Mouse (Mus musculus) MEL (cell line): ENCODE measurements at regions not wholly inside any gene's neighbourhood (a gene's known extent, or its start where the extent isn't known, plus 50 kb on each side); places are given as distances from the start of the nearest gene placed in this dataset.

Experiments used
- MAFK ChIP-seq: IDR thresholded peaks from 2 replicates; pipeline ENCODE4 v1.6.1; 2011; ENCODE audit warnings: low read depth, mild to moderate bottlenecking, low read length, improper control_type of control experiment, borderline replicate concordance
- POLR2AphosphoS5 ChIP-seq: IDR thresholded peaks from 2 replicates; pipeline ENCODE4 v1.6.1; 2012; ENCODE audit warnings: low read depth, borderline replicate concordance, mild to moderate bottlenecking, inconsistent platforms, low read length, moderate library complexity, mixed read lengths
- SIN3A ChIP-seq: IDR thresholded peaks from 2 replicates; pipeline ENCODE4 v1.6.1; 2012; ENCODE audit warnings: low read length, improper control_type of control experiment, inconsistent platforms
- UBTF ChIP-seq: IDR thresholded peaks from 2 replicates; pipeline ENCODE4 v1.6.1; 2012; ENCODE audit warnings: low read depth, mild to moderate bottlenecking, inconsistent platforms, low read length, improper control_type of control experiment, moderate library complexity, borderline replicate concordance; ENCODE audit not compliant: insufficient read depth

DNA sequence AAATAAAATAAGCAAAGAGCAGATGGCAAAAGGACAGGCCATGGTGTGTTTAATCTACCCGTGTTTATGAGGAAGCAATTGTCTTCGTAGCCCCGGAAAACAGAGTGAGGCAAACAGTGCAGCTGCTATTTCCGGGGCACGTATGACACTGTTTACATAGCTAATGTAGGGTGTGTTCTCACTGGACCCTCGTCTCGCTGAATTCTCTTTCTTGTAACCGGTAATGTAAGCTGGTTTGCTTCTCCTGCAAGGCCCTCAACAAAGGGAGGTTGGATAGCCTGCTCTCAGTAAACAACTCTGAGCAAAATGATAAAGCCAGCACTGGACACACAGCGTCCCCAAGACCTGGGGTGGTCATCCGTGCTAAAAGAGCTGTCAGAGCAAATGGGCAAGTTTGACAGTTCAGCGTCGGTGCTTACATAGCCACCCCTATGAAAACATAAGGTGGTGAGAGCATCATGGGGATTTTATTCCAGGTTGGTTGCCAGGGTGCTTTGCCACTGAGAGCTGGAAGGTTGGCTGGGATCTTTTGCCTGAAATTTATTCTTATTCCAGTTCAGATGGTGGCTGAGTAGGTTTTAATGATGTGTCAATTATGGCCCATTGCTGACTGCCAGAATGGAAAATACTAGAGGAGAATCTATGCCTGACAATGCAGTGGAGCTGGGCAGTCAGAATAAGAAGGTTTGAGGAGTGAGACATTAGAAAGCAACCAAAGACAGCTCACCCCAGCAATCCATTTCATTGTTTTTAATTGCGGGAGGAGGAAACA, 483.8 kb upstream of the Fam92a start:
- TF ChIP-seq UBTF = no peak
- no peak for TF ChIP-seq SIN3A
- TF ChIP-seq POLR2AphosphoS5 = no peak
- TF ChIP-seq MAFK = no peak
